Mouse (Mus musculus) forebrain, embryonic 11.5 days (tissue): ENCODE measurements around the gene Agpat4. TPM values are rescaled to one million over a fixed set of nuclear protein-coding genes. Genes with fewer than 3 reads are reported as not detected.
A peak's percentile ranks its signal among the peaks of the same experiment; 100 is the strongest.

Experiments used
- ATAC-seq: fragments of 200-750 bp; cut with Nextera tagmentation; replicated peaks from 2 replicates; pipeline ENCODE4 v1.8.0; 2017; ENCODE audit warnings: moderate TSS enrichment; ENCODE audit not compliant: low FRiP score
- DNase-seq: peaks from one replicate; pipeline ENCODE4 v3.0.0-alpha.2; 2017; ENCODE audit warnings: low spot score
- H3K27ac ChIP-seq: fragments of 300-500 bp; sonication (generic); 2 replicates; pipeline ENCODE4 v1.5.1; 2014; ENCODE audit warnings: low read depth, low read length
- H3K27me3 ChIP-seq: fragments of 300-500 bp; sonication (generic); 2 replicates; pipeline ENCODE4 v1.6.1; 2014; ENCODE audit warnings: mild to moderate bottlenecking, low read length, mixed read lengths; ENCODE audit not compliant: control insufficient read depth, insufficient read depth
- H3K36me3 ChIP-seq: fragments of 300-500 bp; sonication (generic); 2 replicates; pipeline ENCODE4 v1.6.1; 2014; ENCODE audit warnings: mild to moderate bottlenecking, low read length, moderate library complexity, mixed read lengths; ENCODE audit not compliant: control insufficient read depth, insufficient read depth
- H3K4me1 ChIP-seq: fragments of 300-500 bp; sonication (generic); replicated peaks from 2 replicates; pipeline ENCODE4 v1.6.1; 2014; ENCODE audit warnings: low read length, mixed read lengths; ENCODE audit not compliant: control insufficient read depth, insufficient read depth
- H3K4me2 ChIP-seq: fragments of 300-500 bp; sonication (generic); 2 replicates; pipeline ENCODE4 v1.6.1; 2014; ENCODE audit warnings: low read depth, mild to moderate bottlenecking, low read length, moderate library complexity, mixed read lengths; ENCODE audit not compliant: severe bottlenecking
- H3K4me3 ChIP-seq: fragments of 300-500 bp; sonication (generic); 2 replicates; pipeline ENCODE4 v1.5.1; 2014; ENCODE audit warnings: low read depth, low read length
- H3K9ac ChIP-seq: fragments of 300-500 bp; sonication (generic); 2 replicates; pipeline ENCODE4 v1.6.1; 2014; ENCODE audit warnings: low read length
- H3K9me3 ChIP-seq: fragments of 300-500 bp; sonication (generic); 2 replicates; pipeline ENCODE4 v1.6.1; 2016; ENCODE audit warnings: low read length, mixed read lengths; ENCODE audit not compliant: control insufficient read depth
- WGBS: fragments of 180-500 bp; shearing (Covaris S2); extraction: QIAGEN DNeasy Blood & Tissue Kit; methylation state at CpG from one replicate; pipeline ENCODE4 v1.1.7; 2014; 5-methylcytosine and 5-hydroxymethylcytosine counted together
- polyA plus RNA-seq: library from polyadenylated mRNA; unstranded; fragments of >200 nt; fragmentation: Nextera tagmentation; extraction: Ambion mirVana; gene quantifications from 2 replicates; pipeline ENCODE4 v1.2.1, GENCODE M21; 2014

Gene Agpat4
- 31.1 and 35.6 TPM in 2 replicates for polyA plus RNA-seq

DNA sequence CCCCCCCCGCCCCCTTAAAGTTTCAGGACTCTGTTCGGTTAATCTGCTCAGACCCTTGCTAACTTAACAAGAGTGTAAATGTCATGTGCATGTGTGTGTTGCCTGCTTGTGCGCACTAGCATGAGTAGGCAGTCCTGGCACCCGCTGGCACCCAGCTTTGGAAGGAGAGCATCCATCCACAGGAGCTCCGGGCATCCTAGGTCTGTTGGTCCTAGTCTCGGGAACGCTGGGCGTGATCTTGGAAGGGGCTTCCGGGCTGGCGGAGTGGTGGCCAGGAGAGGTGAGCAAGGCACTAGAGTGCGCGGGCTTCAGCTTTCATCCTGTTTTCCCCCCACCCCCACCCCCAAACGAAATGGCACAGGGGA is at the start of gene Agpat4:
Gene Agpat4, plus strand, starts transcription at position 144 of the 365 bp plus-strand sequence.
- under 1% methylated on average over 13 of the region's 13 CpGs for WGBS
- DNase-seq: peak; percentile 82
- H3K4me3 ChIP-seq: peak within 1 kb of the TSS; percentile 68
- H3K4me1 ChIP-seq: peaks cover 7% of the 10 kb centered on the region; the same call in 1 of the 2 replicates
- peak within 1 kb of the TSS; percentile 89 for H3K4me2 ChIP-seq
- no peaks in the 10 kb centered on the region for H3K36me3 ChIP-seq
- peak; percentile 76 for ATAC-seq
- no peaks in the 10 kb centered on the region for H3K9me3 ChIP-seq
- H3K27me3 ChIP-seq: no peaks in the 10 kb centered on the region
- peak within 1 kb of the TSS; percentile 92 for H3K27ac ChIP-seq
- H3K9ac ChIP-seq: peak within 1 kb of the TSS; percentile 80

DNA sequence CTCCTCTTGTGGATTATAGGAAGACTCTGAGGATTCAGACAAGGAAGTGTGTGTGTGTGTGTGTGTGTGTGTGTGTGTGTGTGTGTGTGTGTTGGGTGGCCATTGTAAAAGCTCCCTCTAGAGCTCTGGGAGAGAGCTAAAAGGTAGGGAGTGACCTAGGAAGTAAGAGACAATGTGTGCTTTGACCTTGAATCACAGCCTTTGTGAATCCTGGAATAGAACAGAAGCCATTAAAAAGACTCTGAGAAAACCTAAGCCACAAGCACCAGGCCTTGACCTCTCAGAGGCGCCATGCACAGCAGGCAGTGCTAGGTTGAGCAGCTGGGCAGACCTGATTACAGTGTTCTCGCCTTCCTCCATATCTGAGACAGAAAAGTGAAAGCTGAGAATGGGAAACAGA is 41.7 kb upstream of the Agpat4 start:
- ATAC-seq (no peak), DNase-seq (no peak)
- H3K9ac ChIP-seq: no peak overlapping the region
- no peak overlapping the region for H3K4me2 ChIP-seq
- H3K4me1 ChIP-seq: no peaks in the 10 kb centered on the region
- no peaks in the 10 kb centered on the region for H3K9me3 ChIP-seq
- H3K27me3 ChIP-seq: no peaks in the 10 kb centered on the region
- no peak overlapping the region for H3K4me3 ChIP-seq
- 21% methylated on average over 2 of the region's 2 CpGs for WGBS
- H3K36me3 ChIP-seq: no peaks in the 10 kb centered on the region
- H3K27ac ChIP-seq: no peak overlapping the region

DNA sequence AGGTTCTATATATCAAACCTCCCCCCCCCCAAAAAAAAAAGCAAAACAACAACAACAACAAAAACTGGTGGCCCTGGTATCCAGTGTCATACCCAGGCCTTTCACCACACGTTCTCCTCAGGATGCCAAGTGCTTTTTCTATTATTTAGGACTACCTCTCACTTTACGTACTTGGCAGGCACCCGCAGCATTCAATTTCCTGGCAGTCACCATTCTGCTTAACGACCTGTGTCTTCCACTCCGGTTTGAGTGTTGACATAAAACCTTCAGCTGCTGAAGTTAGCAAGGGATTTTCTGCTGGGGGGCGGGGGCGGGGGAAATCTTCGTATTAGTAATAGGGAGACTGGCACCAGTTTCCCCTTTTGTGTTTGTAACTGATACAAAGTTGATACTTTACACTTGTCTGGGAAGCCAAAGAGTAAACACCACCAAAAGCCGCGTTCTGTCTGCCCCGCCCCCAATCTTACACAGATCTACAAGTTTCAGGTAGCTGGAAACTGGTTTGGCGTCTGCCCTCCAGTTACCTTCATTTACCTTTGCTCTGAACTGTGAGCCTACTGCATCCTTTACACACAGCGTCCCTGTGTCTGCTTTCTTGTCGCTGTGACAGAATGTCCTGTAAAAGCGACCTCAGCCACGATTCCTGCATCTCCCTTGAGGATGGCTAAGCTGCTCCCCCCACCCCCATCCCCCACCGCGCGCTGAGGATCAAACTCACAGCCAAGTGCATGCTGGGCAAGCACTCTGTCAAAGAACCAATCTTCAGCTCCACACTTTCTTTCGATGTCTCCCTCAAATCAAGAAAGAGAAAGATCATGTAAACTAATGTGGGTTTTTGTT is 37.6 kb upstream of the Agpat4 start:
- Histone ChIP-seq H3K9me3 (no peaks in the 10 kb centered on the region), H3K4me2 (no peak overlapping the region), H3K9ac (no peak overlapping the region), H3K4me1 (no peaks in the 10 kb centered on the region), H3K36me3 (no peaks in the 10 kb centered on the region), H3K27me3 (no peaks in the 10 kb centered on the region), H3K4me3 (no peak overlapping the region), H3K27ac (no peak overlapping the region)
- ATAC-seq: no peak
- WGBS: 53% methylated on average over 20 of the region's 20 CpGs
- DNase-seq: no peak

DNA sequence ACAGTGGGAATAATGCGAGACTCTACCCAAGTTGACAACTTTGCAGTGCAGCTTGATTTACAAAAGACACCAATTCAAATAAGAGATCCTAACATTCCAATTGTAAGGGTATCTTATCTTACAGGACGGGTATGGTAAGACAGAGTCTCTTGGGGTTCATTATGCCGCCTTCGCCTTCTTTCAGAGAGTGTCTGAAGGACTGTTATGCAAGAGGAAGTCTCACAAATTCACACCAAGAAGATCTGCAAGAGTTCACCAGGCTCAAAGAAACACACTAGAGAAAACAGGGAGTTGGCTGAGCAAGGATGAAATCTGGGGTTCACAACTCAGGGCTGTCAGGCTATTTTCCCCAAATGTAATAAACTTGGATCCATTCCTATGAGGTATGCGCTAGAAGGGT is 36.3 kb upstream of the Agpat4 start:
- ATAC-seq (no peak), DNase-seq (no peak)
- Histone ChIP-seq H3K9me3 (no peaks in the 10 kb centered on the region), H3K9ac (no peak overlapping the region), H3K4me3 (no peak overlapping the region), H3K27me3 (no peaks in the 10 kb centered on the region), H3K4me1 (no peaks in the 10 kb centered on the region), H3K4me2 (no peak overlapping the region), H3K27ac (no peak overlapping the region), H3K36me3 (no peaks in the 10 kb centered on the region)
- WGBS: 93% methylated on average over 5 of the region's 5 CpGs

DNA sequence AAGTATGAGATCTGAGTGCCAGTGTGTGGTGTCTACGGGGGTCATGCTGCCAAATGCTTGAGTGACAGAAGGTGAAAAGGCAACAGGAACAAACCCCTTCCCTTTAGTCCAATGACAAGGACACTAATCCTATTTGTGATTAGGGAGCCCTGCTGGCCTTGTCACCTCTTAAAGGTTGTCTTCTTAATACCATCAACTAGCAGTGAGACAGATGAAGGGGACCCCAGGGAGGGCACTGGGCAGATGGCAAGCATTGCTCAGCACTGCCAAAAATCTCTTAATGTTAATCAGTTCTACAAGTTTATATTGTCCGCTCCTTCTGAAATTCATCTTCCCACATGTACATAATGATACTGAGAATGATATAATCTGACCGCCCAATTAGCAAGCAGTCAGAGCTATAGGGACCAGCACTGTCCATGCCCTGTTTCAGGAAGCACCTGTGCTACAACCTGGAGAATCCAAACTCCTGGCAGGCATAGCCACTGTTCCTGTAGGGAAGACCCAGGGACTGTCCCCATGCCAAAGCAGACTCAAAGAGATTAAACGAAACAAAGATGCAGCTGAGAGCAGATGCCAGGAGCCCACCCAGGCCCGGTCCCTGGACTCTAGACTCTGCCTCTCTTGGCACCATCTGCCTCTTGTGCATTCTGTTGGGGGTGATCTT is 28.1 kb upstream of the Agpat4 start:
- Histone ChIP-seq H3K9me3 (no peaks in the 10 kb centered on the region), H3K27me3 (no peaks in the 10 kb centered on the region), H3K36me3 (no peaks in the 10 kb centered on the region), H3K4me1 (no peaks in the 10 kb centered on the region), H3K4me3 (no peak overlapping the region), H3K9ac (no peak overlapping the region), H3K27ac (no peak overlapping the region), H3K4me2 (no peak overlapping the region)
- WGBS: 69% methylated on average over 5 of the region's 5 CpGs
- no peak for ATAC-seq
- DNase-seq: no peak

DNA sequence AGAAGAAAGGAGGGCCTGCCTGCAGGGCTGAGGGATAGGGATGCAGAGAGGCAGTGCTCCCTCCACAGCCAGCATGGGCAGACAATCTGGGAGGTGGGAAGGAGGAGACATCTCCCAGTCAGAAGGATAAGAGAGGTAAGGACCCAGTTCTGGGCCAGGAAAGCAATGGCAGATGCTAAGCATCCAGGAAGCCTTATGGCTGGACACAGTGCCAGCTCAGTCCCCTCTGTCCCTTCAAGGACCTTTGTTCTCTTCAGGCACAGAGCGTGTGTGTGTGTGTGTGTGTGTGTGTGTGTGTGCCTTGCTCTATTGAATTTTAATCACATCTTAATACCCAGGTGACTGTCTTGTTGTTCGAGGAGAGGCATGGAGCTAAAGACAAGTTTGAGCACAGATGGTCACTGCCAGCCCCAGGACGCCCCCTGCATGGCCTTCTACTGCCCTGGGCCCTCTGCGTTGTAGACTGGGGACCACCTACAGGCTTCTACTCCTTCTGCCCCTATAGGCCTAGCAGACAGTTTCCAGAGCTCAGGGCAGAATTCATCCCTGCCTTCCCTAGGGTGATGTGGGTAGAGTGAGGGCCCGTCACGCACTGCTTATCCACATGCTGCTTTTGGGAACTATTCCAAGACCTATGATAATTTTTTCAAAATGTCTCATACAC is 25.5 kb upstream of the Agpat4 start:
- Histone ChIP-seq H3K9me3 (no peaks in the 10 kb centered on the region), H3K36me3 (no peaks in the 10 kb centered on the region), H3K4me2 (no peak overlapping the region), H3K4me1 (no peaks in the 10 kb centered on the region), H3K27ac (no peak overlapping the region), H3K9ac (no peak overlapping the region), H3K4me3 (no peak overlapping the region), H3K27me3 (no peaks in the 10 kb centered on the region)
- whole genome bisulfite sequencing: 86% methylated on average over 6 of the region's 6 CpGs
- DNase-seq (no peak), ATAC-seq (no peak)

DNA sequence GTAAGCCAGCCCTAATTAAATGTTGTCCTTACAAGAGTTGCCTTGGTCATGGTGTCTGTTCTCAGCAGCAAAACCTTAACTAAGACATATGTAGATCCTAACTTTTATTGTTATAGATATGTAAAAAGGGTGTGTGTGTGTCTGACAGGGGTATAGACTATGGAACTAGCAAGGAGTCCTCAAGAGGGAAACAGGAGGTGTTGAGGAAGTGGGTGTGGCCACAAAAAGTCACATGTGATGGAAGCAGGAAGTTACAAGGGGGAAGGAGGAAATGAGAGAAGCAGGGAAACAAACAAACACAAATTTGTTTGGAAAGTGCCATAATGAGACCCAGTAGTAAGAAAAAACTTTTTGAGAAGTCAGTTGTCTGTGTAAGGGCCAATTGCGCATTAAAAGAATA is 24.5 kb upstream of the Agpat4 start:
- ATAC-seq (no peak), DNase-seq (no peak)
- 96% methylated on average over 1 of the region's 1 CpGs for WGBS
- Histone ChIP-seq H3K4me2 (no peak overlapping the region), H3K27me3 (no peaks in the 10 kb centered on the region), H3K4me3 (no peak overlapping the region), H3K4me1 (no peaks in the 10 kb centered on the region), H3K36me3 (no peaks in the 10 kb centered on the region), H3K9me3 (no peaks in the 10 kb centered on the region), H3K27ac (no peak overlapping the region), H3K9ac (no peak overlapping the region)

DNA sequence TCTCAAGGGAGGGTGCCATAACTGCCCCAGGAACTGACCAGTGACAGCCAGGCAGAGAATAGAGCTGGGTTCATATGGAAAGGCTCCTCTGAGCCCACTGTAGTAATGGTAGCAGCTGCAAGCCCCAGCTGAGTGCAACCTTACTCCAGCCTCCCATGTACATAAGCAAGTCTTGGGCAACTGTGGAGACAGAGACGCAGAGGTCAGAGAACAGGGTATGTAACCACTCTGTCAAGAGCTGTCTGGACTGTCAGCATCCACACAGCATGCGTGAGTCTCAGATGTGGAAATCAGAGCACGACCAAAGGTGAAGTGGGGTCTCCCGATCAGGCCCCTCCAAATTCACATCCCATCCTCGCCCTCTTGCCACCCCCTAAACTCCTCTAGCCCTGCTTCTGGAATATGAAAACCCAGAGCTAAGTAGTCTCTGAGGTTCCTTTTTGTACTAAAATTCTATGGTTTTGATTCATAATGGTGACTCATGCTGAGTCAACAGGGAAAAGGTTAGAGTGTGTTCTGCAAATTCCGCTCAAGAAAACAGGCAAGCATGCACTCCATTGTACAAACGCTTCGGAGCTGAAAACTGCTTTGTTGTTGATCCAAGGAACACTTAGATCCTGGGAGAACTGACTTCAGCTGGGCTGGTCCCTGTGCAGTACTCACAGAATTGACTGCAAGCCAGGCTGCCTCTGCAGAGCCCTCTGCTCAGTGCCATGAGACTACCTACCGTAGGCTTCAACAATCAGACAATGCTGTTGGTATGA is 23.5 kb upstream of the Agpat4 start:
- Histone ChIP-seq H3K9me3 (no peaks in the 10 kb centered on the region), H3K9ac (no peak overlapping the region), H3K4me2 (no peak overlapping the region), H3K4me1 (no peaks in the 10 kb centered on the region), H3K4me3 (no peak overlapping the region), H3K27me3 (no peaks in the 10 kb centered on the region), H3K36me3 (no peaks in the 10 kb centered on the region), H3K27ac (no peak overlapping the region)
- DNase-seq (no peak), ATAC-seq (no peak)
- WGBS: 89% methylated on average over 9 of the region's 9 CpGs
